Mouse (Mus musculus) G1E (cell line): ENCODE measurements at regions not wholly inside any gene's neighbourhood (a gene's known extent, or its start where the extent isn't known, plus 50 kb on each side); places are given as distances from the start of the nearest gene placed in this dataset.

Experiments used
- ATAC-seq: 2 replicates; pipeline ENCODE4 v1.8.0; 2016; ENCODE audit warnings: mild to moderate bottlenecking; ENCODE audit not compliant: insufficient number of reproducible peaks, poor library complexity, low FRiP score, severe bottlenecking; ENCODE audit errors: extremely low read depth
- DNase-seq: peaks from one replicate; pipeline ENCODE4 v3.0.0; 2012; ENCODE audit warnings: low spot score
- H3K27me3 ChIP-seq: 2 replicates; pipeline ENCODE4 v1.6.1; 2012; ENCODE audit warnings: mild to moderate bottlenecking, low read length, inconsistent platforms; ENCODE audit not compliant: insufficient read depth
- H3K36me3 ChIP-seq: replicated peaks from 2 replicates; pipeline ENCODE3; 2012; ENCODE audit warnings: mild to moderate bottlenecking, inconsistent platforms
- H3K4me1 ChIP-seq: 2 replicates; pipeline ENCODE4 v1.6.1; 2012; ENCODE audit warnings: low read depth, low read length, inconsistent platforms, mixed read lengths; ENCODE audit not compliant: insufficient read depth
- H3K4me3 ChIP-seq: 2 replicates; pipeline ENCODE4 v1.5.1; 2012; ENCODE audit warnings: low read depth, mild to moderate bottlenecking, inconsistent platforms, low read length, moderate library complexity, mixed read lengths
- H3K9me3 ChIP-seq: replicated peaks from 2 replicates; pipeline ENCODE4 v1.6.1; 2012; ENCODE audit warnings: inconsistent platforms
- CTCF ChIP-seq: IDR thresholded peaks from 2 replicates; pipeline ENCODE4 v1.5.1; 2012; ENCODE audit warnings: low read depth, low read length, inconsistent platforms, mixed read lengths
- GATA1 ChIP-seq: IDR thresholded peaks from 2 replicates; pipeline ENCODE4 v1.6.1; 2012; ENCODE audit warnings: borderline replicate concordance, low read length, inconsistent platforms, mixed read lengths
- GATA2 ChIP-seq: IDR thresholded peaks from 2 replicates; pipeline ENCODE4 v1.6.1; 2012; ENCODE audit warnings: low read depth, low read length, inconsistent platforms, borderline replicate concordance
- POLR2AphosphoS5 ChIP-seq: IDR thresholded peaks from 2 replicates; pipeline ENCODE4 v1.6.1; 2012; ENCODE audit warnings: low read depth, low read length, inconsistent platforms; ENCODE audit not compliant: insufficient replicate concordance
- TAL1 ChIP-seq: conservative IDR thresholded peaks from 2 replicates; pipeline ENCODE4 v1.6.1; 2012; ENCODE audit warnings: low read depth, low read length, inconsistent platforms, mixed read lengths

DNA sequence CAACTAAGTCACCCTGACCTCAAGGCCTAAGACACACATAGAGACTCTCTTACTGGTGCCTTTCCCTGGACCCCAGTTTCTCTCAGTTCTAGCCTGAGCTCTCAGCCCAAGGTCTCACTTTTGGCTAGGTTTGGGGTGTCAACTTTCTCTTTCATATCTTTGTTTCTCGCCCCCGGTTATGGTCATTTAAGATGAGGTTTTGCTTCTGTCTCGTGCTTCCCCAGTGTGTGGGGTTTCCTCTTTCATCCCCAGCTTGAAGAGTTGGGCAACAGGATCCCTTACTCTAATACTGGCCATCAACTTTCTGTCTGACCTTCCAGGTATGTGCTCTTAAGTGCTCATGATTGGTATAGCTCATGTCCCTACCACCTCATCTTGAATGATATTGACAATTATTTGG lies 67.5 kb downstream of the Lmo4 start:
- TF ChIP-seq TAL1: no peak
- TF ChIP-seq POLR2AphosphoS5: no peak
- TF ChIP-seq GATA1: no peak
- TF ChIP-seq GATA2: no peak
- TF ChIP-seq CTCF: no peak
- no peak for ATAC-seq

DNA sequence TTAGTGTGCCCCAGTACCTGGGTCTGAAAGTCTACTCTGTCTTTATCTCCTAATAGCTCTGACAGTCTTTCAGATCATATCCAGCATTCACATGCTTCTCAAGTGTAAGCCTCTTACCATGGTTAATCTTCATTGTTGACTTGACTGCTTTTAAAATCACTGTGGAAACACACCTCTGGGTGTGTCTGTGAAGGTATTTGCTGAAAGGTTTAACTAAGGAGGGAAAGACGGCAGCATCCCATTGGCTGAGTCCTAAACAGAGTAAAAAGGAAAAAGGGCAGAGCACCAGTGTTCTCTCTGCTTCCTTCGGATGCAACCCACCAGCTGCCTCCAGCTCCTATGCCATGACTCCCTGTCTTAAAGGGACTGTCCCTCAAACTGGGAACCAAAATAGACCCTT lies 68.6 kb downstream of the Lmo4 start:
- Histone ChIP-seq H3K4me3 (no peak overlapping the region), H3K27me3 (no peaks in the 10 kb centered on the region), H3K4me1 (no peaks in the 10 kb centered on the region), H3K9me3 (no peaks in the 10 kb centered on the region), H3K36me3 (no peaks in the 10 kb centered on the region)
- DNase-seq (no peak), ATAC-seq (no peak)
- TF ChIP-seq GATA1 (no peak), GATA2 (no peak), POLR2AphosphoS5 (no peak), CTCF (no peak), TAL1 (no peak)

More for the DNA sequence above, 67.5 kb downstream of the Lmo4 start:
- no peak for DNase-seq
- H3K27me3 ChIP-seq: no peaks in the 10 kb centered on the region
- no peaks in the 10 kb centered on the region for H3K9me3 ChIP-seq
- H3K36me3 ChIP-seq: no peaks in the 10 kb centered on the region
- no peaks in the 10 kb centered on the region for H3K4me1 ChIP-seq
- H3K4me3 ChIP-seq: no peak overlapping the region

DNA sequence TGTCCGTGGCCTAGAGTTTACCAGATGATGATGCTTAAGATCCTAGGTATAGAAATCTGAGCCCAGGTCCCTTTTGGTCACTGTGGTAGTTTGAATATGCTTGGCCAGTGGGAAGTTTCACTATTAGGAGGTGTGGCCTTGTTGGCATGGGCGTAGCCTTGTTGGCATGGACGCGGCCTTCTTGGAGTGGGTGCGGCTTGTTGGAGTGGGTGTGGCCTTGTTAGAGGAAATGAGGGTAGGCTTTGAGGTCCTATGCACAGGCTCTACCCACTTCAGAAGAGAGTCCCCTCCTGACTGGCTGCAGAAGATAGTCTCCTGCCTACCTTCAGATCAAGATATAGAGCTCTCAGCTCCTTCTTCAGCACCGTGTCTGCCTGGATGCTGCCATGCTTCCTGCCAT lies 69.4 kb downstream of the Lmo4 start:
- DNase-seq (no peak), ATAC-seq (no peak)
- no peaks in the 10 kb centered on the region for H3K9me3 ChIP-seq
- H3K27me3 ChIP-seq: no peaks in the 10 kb centered on the region
- H3K4me3 ChIP-seq: no peak overlapping the region
- no peaks in the 10 kb centered on the region for H3K4me1 ChIP-seq
- no peak for TF ChIP-seq POLR2AphosphoS5
- H3K36me3 ChIP-seq: no peaks in the 10 kb centered on the region

DNA sequence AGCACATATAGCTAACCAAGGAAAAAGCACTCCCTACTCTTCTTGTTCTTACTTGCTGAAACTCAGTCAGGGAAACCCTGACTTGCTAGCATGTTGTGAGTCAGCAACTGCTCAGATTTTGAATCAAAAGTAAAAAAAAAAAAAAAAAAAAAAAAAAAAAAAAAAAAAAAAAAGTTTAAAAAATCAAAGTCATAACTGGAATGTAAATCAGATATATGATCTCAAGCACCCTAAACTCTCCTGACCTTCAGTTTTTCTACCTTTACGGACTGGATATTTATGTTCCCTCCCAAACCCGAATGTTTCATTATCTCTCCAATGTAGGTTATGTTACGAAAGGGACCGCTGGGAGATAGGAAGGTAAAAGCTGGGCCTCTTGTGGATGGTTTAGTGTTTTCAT lies 77.0 kb downstream of the Lmo4 start:
- Histone ChIP-seq H3K36me3 (no peaks in the 10 kb centered on the region), H3K9me3 (no peaks in the 10 kb centered on the region), H3K27me3 (no peaks in the 10 kb centered on the region), H3K4me3 (no peak overlapping the region), H3K4me1 (no peaks in the 10 kb centered on the region)
- TF ChIP-seq TAL1: no peak
- TF ChIP-seq POLR2AphosphoS5: no peak
- TF ChIP-seq CTCF: no peak
- TF ChIP-seq GATA1: no peak
- TF ChIP-seq GATA2: no peak
- no peak for DNase-seq
- no peak for ATAC-seq

DNA sequence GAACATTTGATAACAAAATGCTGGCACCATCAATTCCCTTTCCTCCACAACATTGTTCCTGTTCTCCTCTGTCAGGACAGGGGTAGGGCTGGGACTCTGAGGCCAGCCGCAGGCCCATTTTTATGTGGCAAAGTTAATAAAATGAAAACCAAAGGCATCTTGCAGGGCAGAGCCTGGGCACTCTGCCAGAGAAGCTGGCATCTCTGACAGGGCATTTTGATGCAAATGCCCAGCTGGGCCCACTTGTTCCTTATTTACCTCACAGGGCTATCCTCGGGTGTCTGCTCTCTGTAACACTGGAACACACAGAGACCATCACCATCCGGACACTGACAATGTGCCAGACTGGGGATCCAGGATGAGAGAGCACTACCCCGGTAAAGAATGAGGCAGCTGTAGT lies 80.7 kb downstream of the Lmo4 start:
- ATAC-seq (no peak), DNase-seq (no peak)
- no peak for TF ChIP-seq GATA2
- no peak for TF ChIP-seq CTCF
- TF ChIP-seq GATA1: no peak
- TF ChIP-seq POLR2AphosphoS5: no peak
- no peak for TF ChIP-seq TAL1

DNA sequence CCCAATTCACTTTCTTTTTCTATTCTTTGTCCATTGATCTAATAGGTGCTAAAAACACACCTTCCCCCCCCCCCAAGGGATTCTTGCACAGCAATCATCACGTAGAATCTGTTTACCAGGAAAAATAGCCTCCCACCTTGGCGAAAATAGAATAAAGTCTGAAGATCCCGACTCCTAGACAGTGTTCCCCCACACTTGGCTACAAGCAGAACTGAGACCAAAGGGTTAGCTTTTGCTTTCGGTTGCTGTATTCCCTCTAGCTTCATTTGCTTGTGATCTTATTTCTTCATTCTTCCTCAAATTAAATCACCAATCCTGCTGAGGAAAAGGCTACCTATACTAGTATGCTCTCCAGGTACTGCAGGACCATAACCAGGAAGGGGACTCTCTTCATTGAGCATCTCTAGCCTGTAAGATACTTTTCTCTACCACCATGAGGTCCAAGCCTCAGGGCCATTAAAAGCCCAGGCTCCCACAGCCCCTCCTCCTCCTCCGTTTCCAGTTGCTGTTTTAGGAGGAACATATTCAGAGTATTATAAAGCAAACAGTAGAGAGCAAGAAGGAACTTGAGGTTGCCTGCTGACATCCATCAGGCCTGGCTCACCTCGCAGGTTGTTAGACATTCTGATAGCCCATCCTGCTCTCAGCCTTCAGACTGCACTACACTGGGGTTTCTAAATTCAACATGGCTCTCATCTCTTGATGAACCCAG lies 81.5 kb downstream of the Lmo4 start:
- no peak for ATAC-seq
- no peak for DNase-seq
- Histone ChIP-seq H3K36me3 (no peaks in the 10 kb centered on the region), H3K9me3 (no peaks in the 10 kb centered on the region), H3K4me1 (no peaks in the 10 kb centered on the region), H3K27me3 (no peaks in the 10 kb centered on the region), H3K4me3 (no peak overlapping the region)
- TF ChIP-seq GATA2 (no peak), CTCF (no peak), GATA1 (no peak), TAL1 (no peak), POLR2AphosphoS5 (no peak)

More for the DNA sequence above, 80.7 kb downstream of the Lmo4 start:
- Histone ChIP-seq H3K27me3 (no peaks in the 10 kb centered on the region), H3K36me3 (no peaks in the 10 kb centered on the region), H3K4me1 (no peaks in the 10 kb centered on the region), H3K4me3 (no peak overlapping the region), H3K9me3 (no peaks in the 10 kb centered on the region)

DNA sequence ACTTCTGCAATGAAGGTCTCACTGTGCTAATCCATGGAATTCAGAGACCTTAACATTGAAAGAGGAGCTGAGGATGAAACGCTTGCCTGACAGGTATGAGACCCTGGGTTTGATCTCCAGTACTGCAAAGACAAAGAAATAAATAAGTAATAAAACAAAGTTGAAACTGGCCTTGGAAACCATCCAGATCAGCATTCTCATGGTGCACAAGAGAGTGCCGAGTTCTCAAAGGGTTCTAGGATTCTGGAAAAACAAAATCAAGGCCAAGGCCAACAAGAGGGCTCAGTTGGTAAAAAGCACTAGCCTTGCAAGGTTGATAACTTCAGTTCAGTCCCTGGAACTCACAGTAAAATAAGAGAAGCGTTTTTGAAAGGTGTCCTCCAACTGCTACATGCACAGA lies 85.9 kb downstream of the Lmo4 start:
- no peaks in the 10 kb centered on the region for H3K9me3 ChIP-seq
- ATAC-seq (no peak), DNase-seq (no peak)

More for the DNA sequence above, 85.9 kb downstream of the Lmo4 start:
- Histone ChIP-seq H3K36me3 (no peaks in the 10 kb centered on the region), H3K27me3 (no peaks in the 10 kb centered on the region), H3K4me3 (no peak overlapping the region), H3K4me1 (no peaks in the 10 kb centered on the region)
- no peak for TF ChIP-seq CTCF
- TF ChIP-seq POLR2AphosphoS5: no peak
- no peak for TF ChIP-seq GATA2
- TF ChIP-seq GATA1: no peak
- no peak for TF ChIP-seq TAL1
